Mouse (Mus musculus): ENCODE measurements around the gene Crabp1.

Crabp1 gene

GRCm38 (mm10) chr9:54764561-54765217, at the start of gene Crabp1:
TSS of gene Crabp1 (plus strand) at chr9:54764748.
- no peak for DNase-seq

GRCm38 (mm10) chr9:54715776-54716175, 48.8 kb upstream of the Crabp1 start:
- no peak for DNase-seq

DNA sequence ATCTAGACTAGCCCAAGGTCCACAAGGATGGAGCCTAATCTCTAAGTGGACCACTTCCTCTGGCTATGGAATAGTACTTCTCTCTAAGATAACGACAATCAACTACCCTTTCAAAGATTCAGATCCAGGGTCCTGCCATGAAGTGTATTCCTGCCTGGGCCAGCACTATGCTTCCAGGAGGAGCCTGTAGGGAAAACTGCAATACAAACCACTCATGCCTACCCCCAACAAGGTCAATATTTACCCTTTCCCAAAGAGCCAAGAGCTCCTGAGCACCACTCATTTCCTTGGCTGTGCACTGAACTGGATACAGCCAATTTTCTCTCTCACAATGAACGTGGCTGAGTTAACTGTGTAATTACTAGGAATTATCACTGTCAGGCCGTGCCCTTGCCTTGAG, 47.0 kb upstream of the Crabp1 start:
- DNase-seq = no peak

- DNase-seq = no peak
Observed at GRCm38 (mm10) chr9:54722156-54722555, 42.4 kb upstream of the Crabp1 start.

- no peak for DNase-seq
Observed at GRCm38 (mm10) chr9:54722596-54722995, 42.0 kb upstream of the Crabp1 start.

- DNase-seq = no peak
Observed at GRCm38 (mm10) chr9:54726315-54726714, 38.2 kb upstream of the Crabp1 start.

DNA sequence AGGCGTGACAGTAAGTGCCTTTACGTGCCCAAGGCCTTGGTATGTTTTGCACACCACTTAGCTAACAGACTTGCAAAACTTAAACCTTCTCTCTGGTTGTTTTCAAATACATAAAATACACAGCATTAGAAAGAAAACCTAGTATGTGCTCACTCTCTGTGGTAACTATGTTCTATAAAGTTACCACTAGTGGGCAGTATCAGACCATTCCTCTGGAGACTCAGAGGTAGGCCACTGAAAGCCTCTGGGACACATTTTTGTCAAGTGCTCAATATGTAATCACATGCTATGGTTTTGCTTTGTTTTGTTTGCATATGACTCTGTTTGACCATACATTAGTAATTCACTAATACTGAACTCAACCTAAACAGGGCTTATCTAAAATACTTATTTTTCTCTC, 32.4 kb upstream of the Crabp1 start:
- DNase-seq = no peak

DNA sequence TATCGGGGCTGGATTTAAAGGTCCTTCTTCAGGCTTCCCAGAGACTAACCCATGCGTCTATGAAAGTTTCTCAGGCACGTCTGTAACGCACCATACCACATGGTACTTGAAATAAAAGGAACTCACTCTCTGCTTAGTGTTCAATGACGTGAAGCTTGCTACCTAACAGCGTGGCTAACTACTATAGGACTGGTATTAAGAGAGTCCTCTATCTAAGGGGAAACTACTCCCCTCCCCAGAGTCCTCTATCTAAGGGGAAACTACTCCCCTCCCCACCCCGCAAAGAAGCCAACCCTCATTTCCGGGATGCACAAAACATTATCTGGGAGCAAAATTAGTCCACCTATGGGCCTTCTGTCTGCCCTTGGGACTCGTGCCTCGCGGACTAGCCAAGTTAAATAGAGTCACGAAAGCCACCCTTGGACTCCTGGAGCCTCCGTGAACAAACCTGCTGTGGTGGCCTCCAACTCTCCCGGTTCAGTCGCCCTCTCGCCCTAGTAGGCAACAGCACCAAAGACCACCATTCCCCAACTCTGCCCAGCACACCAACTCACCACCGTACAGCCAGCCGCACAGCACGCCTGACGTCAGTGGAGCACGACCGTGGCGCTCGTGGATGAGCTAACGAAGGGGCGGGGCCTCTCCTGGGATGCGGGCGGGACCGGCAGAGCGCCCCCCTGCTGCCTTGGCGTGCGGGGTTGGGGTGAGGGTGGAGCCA, 30.5 kb upstream of the Crabp1 start, which contains the start of gene Wdr61:
TSS of gene Wdr61 (minus strand) at position 599 of the 718 bp plus-strand sequence.
- DNase-seq = peak; percentile 95 to 99

DNA sequence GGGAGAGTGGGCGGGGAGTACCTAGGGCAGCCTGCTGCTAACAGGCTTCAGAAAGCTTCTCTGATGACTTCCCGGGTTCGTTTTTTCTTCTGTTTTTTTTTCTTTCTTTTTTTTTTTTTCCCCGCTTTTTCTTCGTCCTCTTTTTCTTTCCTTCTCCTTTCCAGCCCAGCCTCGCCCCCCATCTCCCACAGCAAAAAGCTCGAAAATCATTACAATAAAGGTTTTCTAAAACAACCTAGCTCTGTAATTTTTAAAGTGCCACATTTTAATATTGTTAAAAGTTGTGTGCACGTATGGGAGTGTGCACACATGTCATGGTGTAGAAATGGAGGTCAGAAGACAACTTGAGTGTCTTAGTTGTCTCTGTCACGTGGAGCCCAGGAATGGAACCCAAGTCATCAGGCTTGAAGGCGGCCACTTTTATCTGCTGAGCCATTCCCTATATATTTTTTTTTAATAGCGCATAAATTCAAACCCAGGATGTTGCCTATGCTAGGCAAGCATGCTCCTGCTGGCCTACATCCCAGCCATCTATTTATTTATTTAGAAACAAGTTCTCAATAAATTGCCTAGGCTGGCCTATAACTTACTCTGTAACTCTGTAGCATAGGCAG, 29.8 kb upstream of the Crabp1 start:
- DNase-seq = no peak

DNA sequence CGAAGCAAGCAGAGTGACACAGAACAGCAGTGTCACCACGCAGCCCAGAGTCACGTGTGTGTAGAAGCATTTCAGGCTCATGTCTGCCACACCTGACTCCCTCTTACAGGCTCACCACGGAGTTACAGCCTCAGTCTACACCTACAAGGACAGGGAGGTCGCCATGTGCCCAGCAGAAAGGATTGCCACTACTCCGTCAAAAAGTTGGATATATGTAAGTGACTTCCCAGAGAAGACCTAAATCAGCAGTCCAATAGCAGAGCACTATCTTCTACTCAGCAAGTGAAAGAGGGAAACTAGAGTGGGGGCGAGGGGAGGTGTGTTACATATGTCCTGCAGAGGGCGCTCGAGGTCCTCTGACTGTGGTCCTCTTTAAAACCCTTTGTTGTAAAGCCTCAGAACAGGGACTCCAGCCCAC, 28.3 kb upstream of the Crabp1 start:
- peak in 1 of 2 experiments; percentile 54 for DNase-seq

DNA sequence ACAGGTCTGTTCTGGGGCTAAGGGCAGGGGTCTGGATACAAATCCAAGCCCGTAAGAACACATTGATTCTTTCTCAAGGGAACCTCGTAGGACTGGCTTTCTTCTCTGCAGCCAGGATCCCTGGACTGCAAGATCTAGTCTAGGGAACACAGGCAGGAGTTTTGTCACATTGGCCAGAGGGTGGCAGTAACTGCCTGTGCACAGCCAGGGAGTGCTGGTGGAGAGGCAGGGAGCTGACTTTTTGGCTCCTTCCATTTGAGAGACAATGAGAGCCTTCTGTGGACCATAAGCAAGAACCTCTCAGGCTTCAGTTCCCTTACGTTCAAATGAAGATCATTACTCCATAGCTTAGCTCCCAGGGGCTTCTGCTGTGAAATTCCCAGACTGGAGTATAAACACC, 26.2 kb upstream of the Crabp1 start:
- no peak for DNase-seq

- DNase-seq = no peak
Observed at GRCm38 (mm10) chr9:54743891-54744290, 20.7 kb upstream of the Crabp1 start.

- no peak for DNase-seq
Observed at GRCm38 (mm10) chr9:54745740-54746370, 18.7 kb upstream of the Crabp1 start.

DNA sequence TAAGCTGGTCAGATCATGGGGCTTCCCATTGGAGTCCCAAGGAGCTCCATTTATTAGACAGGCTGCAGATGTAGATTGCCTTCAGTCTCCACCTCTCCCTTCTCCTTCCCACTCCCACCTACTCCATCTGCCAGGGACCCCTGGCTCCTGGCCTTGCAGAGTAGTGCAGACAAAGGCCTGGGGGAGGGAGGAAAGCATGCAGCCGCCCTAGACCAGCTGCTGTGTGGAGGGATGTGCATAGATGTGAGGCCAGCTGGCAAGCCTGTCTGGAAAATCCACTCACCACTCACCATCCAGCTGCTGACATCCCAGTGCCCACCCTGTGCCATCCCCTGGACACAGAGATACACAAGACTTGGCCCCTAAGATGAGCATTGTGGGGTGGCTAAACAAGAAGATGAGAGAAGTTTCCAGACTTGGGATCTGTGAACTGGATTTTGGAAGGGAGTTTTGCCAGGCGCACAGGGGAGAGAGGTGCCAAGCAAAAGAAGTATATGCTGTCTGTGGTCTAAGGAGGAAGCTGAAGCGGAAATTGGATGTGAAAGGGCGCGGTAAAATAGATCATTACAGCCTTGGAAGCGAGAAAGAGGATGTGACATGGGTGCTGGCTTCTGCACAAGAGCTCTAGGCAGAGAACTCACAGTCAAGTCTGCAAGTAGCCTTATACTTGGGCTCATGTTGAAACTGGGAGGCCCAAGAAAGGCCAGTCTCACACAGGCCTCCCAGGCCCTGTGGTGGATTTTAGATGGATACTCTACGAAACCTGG, 14.2 kb upstream of the Crabp1 start:
- no peak for DNase-seq

- no peak for DNase-seq
Observed at GRCm38 (mm10) chr9:54751684-54752083, 12.9 kb upstream of the Crabp1 start.

- no peak for DNase-seq
Observed at GRCm38 (mm10) chr9:54752201-54752943, 12.2 kb upstream of the Crabp1 start.

GRCm38 (mm10) chr9:54752944-54753295, 11.6 kb upstream of the Crabp1 start:
- DNase-seq = no peak

DNA sequence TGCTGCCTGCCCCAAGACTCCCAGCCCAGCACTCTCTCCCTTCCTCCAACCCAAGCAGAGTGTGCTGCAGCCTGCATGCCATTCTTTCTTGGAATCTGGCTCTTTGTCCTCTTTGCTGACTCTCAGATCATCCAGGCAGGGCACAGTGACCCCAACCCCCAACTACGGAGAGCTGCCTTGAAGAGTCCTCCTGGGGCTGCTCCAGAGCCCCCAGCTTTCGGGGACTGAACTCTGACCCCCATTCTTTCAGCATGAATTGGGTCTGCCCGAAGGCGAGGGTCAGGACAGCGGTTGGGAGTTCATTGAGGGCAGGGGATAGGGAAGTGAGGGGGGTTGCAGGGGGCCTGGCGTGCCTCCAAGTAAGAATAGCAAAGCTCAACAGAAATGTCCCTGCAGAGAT, 5.0 kb upstream of the Crabp1 start:
- DNase-seq = no peak

GRCm38 (mm10) chr9:54764091-54764490, 457 bp upstream of the Crabp1 start:
- DNase-seq = no peak

DNA sequence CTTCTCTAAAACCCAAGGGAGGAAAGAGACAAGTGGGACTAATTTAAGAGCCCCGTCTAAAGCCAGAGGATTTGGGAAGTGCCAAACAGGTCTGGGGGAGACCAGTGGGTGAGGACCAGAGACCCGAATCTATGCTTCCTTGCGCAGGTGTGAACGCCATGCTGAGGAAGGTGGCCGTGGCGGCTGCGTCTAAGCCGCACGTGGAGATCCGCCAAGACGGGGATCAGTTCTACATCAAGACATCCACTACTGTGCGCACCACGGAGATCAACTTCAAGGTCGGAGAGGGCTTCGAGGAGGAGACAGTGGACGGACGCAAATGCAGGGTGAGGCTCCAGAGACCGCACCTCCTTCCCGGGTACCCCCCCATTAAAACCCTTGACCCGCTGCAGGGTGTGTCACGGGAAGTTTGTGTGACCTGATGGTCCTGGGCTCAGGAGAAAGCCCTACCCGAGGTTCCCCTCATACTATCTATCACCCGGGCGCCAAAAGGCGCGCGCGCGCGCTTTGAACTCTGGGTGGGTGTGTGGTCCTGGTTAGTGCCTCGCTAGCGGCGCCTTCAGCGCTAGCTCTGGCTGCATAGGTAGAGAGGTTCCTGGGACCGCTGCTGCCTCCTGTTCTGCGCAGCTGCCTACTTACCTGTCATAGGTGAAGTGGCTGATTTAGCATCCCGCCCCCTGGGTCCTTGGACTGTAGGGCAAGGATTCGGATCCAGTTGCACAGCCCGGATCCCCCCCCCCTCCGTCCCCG, 963 bp downstream of the Crabp1 start:
- no peak for DNase-seq

DNA sequence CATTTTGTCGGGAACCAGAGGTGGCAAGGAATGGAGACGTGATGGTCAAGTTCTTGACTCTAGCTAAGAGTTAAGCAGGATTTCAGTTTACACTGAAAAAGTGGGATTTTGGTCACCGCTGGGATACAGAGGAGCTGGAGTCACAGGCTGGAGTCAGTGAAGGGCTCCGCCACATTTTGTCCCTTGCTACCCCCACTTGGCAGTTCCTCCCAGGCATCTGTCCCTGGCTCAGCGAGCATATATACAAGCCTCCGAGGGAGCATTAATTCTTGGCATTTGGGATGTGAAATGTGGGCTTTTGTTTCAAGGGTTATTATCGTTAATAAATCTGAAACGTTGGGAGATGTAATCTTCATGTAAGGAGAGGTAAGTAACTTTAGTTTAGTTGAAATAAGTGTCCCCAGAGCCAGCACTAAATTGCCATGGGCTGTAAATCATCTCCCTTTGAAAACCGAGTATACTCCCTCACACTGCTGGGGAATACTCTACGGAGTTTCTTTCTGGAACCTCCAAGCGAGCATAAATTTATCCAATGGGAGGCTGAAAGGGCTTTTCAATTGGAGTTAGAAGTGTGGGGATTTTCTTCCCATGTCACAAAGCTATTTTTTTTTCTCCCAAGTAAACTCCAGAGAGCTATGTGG, 5.7 kb downstream of the Crabp1 start:
- DNase-seq = no peak

Data from spleen, adult 18-20 months (tissue).